Mouse (Mus musculus): ENCODE data around the gene H2bfm. TPM values are rescaled to one million over a fixed set of nuclear protein-coding genes. Genes with fewer than 3 reads are reported as not detected.
"Not testable (repeated sequence)": the region's sequence is repeated elsewhere in the genome, so short reads cannot be mapped to it uniquely, and the experiment has no call there.

The H2bfm gene
- not detected for total RNA-seq (2021)
- long read RNA-seq, result 0 reads

DNA sequence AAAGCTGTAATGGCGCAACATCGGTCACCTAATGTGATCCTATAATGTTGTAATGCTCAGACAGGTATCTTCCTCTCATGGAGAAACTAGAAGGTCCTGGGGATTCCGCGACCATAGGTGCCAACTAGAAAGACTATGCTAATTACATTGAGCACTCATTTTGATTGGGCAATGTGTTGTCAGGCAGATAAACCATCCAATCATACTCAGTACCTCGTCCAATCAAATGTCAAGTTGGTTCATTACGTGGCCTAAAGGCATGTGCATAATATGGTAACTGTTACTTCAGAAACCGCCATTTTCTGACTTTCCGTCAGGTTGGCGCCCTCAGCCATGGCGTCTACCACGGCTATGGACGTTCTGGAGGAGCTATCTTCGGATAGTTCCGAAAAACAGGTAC is at the start of gene H2bfm:
Gene H2bfm (plus strand): TSS at position 295 of the 400 bp plus-strand sequence.
- no peak for DNase-seq (ENCODE audit: low spot score in 2 of 2)

DNA sequence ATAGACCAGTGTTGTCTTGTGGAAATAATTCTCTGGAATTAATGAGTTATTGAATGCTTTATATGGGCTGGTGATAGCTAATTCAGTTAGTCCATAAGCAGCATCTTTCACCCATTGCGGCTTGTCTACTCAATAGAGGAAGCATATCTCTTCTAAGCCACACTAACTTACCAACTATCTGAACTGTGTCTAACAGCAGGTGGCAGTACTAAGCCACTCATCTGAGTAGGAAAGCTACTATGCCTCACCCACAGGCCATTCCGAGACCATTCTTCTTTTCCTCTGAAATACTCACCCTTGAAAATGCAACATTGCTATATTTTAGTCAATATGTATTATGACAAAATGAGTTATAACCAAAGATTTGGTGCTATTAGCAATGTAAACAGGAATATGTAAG is 31.4 kb upstream of the H2bfm start:
- peak; percentile 6 to 10 for DNase-seq (ENCODE audit: low spot score in 2 of 2)

DNA sequence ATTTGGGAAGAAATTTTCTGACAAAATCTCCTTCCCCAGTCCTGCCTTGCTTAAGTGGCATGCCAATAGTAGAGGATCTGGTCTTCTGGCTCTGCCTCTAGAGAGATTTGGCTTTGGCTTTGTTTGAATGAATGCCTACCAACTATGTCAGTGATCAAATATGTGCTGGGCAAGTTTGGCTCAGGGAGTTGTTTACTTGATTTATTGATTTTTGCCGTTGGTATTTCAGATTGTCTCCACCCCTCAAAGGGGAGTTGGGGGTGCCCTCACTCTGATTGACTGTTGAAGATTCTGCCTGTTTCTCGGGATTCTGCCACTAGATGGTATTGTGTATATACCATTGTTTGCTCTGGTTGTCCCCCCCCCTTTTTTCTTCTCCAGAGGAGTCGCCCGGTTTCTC is 22.8 kb upstream of the H2bfm start:
- no peak for DNase-seq (ENCODE audit: low spot score in 2 of 2)

DNA sequence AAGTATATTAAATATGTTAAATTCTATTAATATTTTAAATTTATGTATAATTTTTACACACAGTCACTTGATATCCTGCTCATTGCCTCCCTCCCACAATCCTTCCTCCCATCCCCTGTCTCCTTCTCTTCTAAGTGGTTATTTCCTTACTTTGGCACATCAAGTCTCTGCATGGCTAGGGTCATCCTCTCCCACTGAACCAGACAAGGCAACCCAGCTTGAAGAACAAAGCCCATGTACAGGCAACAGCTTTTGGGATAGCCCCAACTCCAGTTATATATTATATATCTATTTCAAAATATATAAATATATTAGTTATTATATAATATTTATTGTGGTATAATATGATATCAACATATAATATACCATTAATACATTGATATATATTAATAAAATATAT is 1.3 kb upstream of the H2bfm start:
- DNase-seq (ENCODE audit: low spot score in 2 of 2), result no peak

DNA sequence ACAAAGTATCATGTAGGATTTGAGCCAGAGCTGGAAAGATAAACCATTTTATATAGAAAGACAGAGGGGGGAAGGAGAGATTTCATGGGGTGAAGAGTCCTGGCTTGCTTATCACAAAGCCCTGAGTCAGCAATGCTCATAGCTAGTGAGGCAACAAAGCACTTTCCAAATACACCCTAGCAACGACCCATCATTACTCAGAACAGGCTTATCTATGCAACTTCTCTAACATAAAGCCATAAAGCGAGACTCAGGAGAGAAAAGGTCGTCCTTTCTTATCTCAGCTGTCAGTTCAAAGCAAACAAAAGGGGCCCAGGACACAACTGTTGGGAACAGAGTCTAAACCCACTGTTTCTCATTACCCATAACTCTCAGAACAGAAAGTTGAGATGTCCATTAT is 10.9 kb downstream of the H2bfm start:
- no peak for DNase-seq (ENCODE audit: low spot score in 2 of 2)

DNA sequence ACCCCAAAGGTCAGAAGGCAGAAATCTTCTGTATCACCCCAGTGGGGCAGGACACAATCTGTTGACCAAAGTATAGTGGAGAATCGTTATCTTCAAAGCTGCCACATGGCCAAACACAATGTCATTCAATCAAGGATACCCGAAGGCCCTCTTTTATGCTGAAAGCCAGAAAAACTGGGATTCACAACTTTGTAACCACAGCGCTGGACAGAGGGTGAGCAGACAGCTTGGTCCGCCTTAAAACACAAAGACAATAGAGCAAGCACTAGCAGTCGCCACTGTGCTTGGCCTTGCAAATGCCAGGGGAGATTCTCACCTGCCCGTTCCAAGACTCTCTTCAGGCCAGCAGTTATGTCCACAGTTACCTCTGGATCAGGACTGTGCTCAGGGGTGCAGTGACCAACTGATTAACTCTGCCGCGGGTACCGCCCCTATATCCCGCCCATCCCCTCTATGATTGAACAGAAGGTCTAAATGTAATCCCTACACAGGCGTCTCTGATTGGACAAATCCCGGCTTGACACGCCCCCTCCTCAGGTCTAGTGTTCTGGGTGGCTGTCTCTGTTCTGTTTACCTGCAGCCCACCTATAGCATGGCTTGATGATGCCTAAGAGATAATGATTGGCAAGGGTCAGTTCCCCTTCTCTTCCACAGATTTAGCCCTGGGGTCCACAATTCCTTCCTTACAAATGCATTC is 30.6 kb downstream of the H2bfm start:
- peak; percentile 46 to 77 for DNase-seq (ENCODE audit: low spot score in 2 of 2)

DNA sequence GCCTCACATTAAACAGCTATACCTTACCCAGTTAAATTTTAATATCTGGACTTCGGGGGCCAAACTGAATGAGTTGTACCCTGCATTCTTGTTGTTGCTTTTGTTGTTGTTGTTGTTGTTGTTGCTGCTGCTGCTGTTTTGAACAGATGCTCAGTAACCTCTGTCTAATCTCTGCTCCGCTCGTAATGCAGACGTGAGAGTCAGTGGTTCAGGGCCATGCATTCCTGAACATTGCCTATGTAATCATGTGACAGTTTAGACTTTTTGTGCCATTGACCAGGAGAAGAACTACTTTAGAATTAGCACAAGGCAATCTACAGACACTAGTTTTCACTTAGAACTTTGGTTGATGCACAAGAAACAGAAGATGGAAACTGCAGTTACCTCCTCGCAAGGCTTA is 31.2 kb downstream of the H2bfm start:
- DNase-seq (ENCODE audit: low spot score in 2 of 2), result not testable (repeated sequence)

DNA sequence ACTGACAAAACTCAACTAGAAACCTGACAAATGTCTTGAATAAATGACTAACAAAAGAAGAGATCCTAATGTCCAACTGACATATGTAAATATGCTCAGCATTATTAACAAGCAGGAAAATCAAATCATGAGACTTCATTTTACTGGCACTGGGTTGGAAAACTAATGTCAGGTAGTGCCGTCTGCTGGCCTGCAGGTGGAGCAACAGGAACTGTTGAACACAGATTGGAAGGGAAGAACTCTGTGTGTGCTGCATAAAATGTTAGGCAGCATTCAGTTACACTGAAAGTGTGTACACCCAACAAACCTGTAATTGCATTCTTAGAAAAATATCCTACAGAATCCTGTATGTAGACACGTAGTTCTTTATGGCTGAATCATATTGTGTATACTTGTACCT is 32.6 kb downstream of the H2bfm start:
- DNase-seq (ENCODE audit: low spot score in 2 of 2), result peak in 1 of 2 experiments; percentile 41

DNA sequence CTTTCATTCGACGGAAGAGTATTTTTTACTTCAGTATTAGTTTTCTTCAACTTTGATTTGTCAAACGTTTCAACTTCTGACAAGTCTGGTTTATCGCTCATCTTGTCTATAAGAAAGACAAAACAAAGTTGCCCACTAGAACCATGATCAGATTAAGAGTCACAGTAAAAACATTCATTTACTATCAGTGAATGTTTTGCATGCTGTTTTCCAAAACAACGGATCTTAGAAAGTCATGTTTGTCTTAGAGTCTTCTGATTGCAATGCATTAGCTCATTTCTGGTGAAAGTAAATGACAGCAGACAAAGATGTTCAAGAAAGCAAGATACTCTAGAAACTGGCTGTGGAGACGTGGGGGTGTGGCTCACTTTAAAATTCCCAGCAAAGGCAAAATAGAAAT is 48.3 kb downstream of the H2bfm start, which contains the start of gene Tmsb15b2:
Gene Tmsb15b2 (minus strand): TSS at position 101 of the 400 bp plus-strand sequence.
- not testable (repeated sequence) for DNase-seq (ENCODE audit: low spot score in 2 of 2)

DNA sequence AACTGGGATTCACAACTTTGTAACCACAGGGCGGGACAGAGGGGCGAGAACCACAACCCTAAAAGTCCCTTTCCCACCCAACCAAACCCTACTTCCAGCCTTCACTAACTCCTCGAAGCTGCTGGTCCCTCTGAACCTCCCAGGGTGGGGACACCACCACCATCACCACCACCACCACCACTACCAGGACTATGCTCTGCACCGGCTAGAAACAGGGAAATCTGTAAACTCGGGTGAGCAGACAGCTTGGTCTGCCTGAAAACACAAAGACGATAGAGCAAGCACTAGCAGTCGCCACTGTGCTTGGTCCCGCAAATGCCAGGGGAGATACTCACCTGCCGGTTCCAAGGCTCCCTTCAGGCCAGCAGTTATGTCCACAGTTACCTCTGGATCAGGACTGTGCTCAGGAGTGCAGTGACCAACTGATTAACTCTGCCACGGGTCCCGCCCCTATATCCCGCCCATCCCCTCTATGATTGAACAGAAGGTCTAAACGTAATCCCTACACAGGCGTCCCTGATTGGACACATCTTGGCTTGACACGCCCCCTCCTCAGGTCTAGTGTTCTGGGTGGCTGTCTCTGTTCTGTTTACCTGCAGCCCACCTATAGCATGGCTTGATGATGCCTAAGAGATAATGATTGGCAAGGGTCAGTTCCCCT is 49.4 kb downstream of the H2bfm start, which contains the start of the genes Tmsb15l and Tmsb15b1:
Gene Tmsb15l (minus strand): TSS at position 446 of the 661 bp plus-strand sequence.
Gene Tmsb15b1 (minus strand): TSS at position 451 of the 661 bp plus-strand sequence.
- DNase-seq (ENCODE audit: low spot score in 2 of 2), result peak; percentile 51 to 59

Other genes with a start within 250 kb of the H2bfm start
- 10 to 100 TPM; 13.5 to 14.6 TPM for gene Tceal1, start 219.3 kb upstream of the H2bfm start, total RNA-seq (2021)
- 100 to 1,000 TPM; 467 to 472 TPM for gene Morf4l2, start 183.6 kb upstream of the H2bfm start, total RNA-seq (2021)
- under 1 TPM in 1 of 2 experiments, not detected in 1; 0.39 TPM for gene Glra4, start 147.2 kb upstream of the H2bfm start, total RNA-seq (2021)
- 100 to 1,000 TPM; 102 to 115 TPM for gene Plp1, start 104.7 kb upstream of the H2bfm start, total RNA-seq (2021)
- 10 to 100 TPM; 22.7 to 33.9 TPM for gene Rab9b, start 58.6 kb upstream of the H2bfm start, total RNA-seq (2021)
- gene Tmsb15b2, start 48.2 kb downstream of the H2bfm start, total RNA-seq (2021), result 10 to 100 TPM; 36.1 to 53.7 TPM
- gene Tmsb15l, start 49.5 kb downstream of the H2bfm start, total RNA-seq (2021), result 1 to 10 TPM; 3.3 to 3.9 TPM
- gene Tmsb15b1, start 49.5 kb downstream of the H2bfm start, total RNA-seq (2021), result 10 to 100 TPM in 1 of 2 experiments, 1 to 10 TPM in 1; 8.2 to 21.9 TPM
- gene Zcchc18, start 65.8 kb downstream of the H2bfm start, total RNA-seq (2021), result 100 to 1,000 TPM; 267 to 274 TPM
- 10 to 100 TPM; 21.0 to 31.6 TPM for gene Slc25a53, start 111.0 kb downstream of the H2bfm start, total RNA-seq (2021)
- 10 to 100 TPM; 11.4 to 12.3 TPM for gene Fam199x, start 122.3 kb downstream of the H2bfm start, total RNA-seq (2021)
- gene Esx1, start 194.8 kb downstream of the H2bfm start, total RNA-seq (2021), result not detected

All from layer of hippocampus, postnatal 10 days (tissue).